Mouse (Mus musculus): ENCODE measurements at regions not wholly inside any gene's neighbourhood (a gene's known extent, or its start where the extent isn't known, plus 50 kb on each side); places are given as distances from the start of the nearest gene placed in this dataset.

DNA sequence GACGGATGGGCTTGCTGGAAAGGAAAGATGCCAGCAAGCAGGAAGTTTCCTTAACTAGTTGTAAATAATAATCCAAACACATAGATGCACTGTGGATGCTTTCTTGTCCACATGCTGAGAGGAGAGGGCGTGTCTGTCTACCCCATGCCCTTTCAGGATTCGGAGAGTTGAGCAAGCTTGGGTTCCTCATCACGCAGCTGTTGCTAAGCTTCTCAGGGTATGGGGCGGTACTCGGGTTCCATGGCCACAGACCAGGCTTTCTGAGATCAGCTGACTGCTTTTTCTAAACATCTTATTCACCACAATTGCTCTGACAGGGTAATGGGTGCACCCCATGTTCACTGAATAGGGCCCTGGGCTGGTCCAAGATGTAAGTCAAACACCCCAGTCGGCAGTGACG is 310.2 kb upstream of the Jarid2 start:
- no peak for TF ChIP-seq CTCF (IDR thresholded peaks at IDR 0.05; ENCODE audit: borderline replicate concordance, extremely low read depth, insufficient read depth, insufficient read length)
- no peak for TF ChIP-seq POLR2A (IDR thresholded peaks at IDR 0.05; ENCODE audit: borderline replicate concordance, extremely low read depth, insufficient read depth, insufficient read length, poor library complexity, severe bottlenecking)

Measured in brain, embryonic 14.5 days (tissue).